Mouse (Mus musculus) midbrain, embryonic 11.5 days (tissue): ENCODE results near the gene Tlr6. TPM values are rescaled to one million over a fixed set of nuclear protein-coding genes. Genes with fewer than 3 reads are reported as not detected.

ENCODE experiments used
- ATAC-seq: fragments of 200-750 bp; cut with Nextera tagmentation; 2 replicates; pipeline ENCODE4 v1.8.0; 2017; ENCODE audit warnings: moderate TSS enrichment, moderate library complexity; ENCODE audit not compliant: low FRiP score
- DNase-seq: peaks from one replicate; pipeline ENCODE4 v3.0.0; 2015; ENCODE audit warnings: low spot score; ENCODE audit errors: missing footprints
- H3K27ac ChIP-seq: fragments of 300-500 bp; sonication (generic); 2 replicates; pipeline ENCODE4 v1.5.1; 2014; ENCODE audit warnings: low read depth, low read length
- H3K27me3 ChIP-seq: fragments of 300-500 bp; sonication (generic); 2 replicates; pipeline ENCODE4 v1.6.1; 2014; ENCODE audit warnings: mild to moderate bottlenecking, low read length, moderate library complexity, mixed read lengths; ENCODE audit not compliant: control insufficient read depth, insufficient read depth
- H3K36me3 ChIP-seq: fragments of 300-500 bp; sonication (generic); 2 replicates; pipeline ENCODE4 v1.6.1; 2014; ENCODE audit warnings: mild to moderate bottlenecking, low read length, moderate library complexity, mixed read lengths; ENCODE audit not compliant: control insufficient read depth, insufficient read depth
- H3K4me1 ChIP-seq: fragments of 300-500 bp; sonication (generic); 2 replicates; pipeline ENCODE4 v1.6.1; 2014; ENCODE audit warnings: low read length; ENCODE audit not compliant: control insufficient read depth, insufficient read depth
- H3K4me2 ChIP-seq: fragments of 300-500 bp; sonication (generic); 2 replicates; pipeline ENCODE4 v1.6.1; 2014; ENCODE audit warnings: mild to moderate bottlenecking, moderate library complexity
- H3K4me3 ChIP-seq: fragments of 300-500 bp; sonication (generic); 2 replicates; pipeline ENCODE4 v1.5.1; 2014; ENCODE audit warnings: low read depth, low read length
- H3K9ac ChIP-seq: fragments of 300-500 bp; sonication (generic); 2 replicates; pipeline ENCODE4 v1.6.1; 2014; ENCODE audit warnings: low read length
- H3K9me3 ChIP-seq: fragments of 300-500 bp; sonication (generic); 2 replicates; pipeline ENCODE4 v1.6.1; 2016; ENCODE audit warnings: low read length; ENCODE audit not compliant: control insufficient read depth
- WGBS: fragments of 180-500 bp; shearing (Covaris S2); extraction: QIAGEN DNeasy Blood & Tissue Kit; methylation state at CpG from one replicate; pipeline ENCODE4 v1.1.7; 2014; 5-methylcytosine and 5-hydroxymethylcytosine counted together
- polyA plus RNA-seq: library from polyadenylated mRNA; unstranded; fragments of >200 nt; fragmentation: Nextera tagmentation; extraction: Ambion mirVana; gene quantifications from 2 replicates; pipeline ENCODE4 v1.2.1, GENCODE M21; 2014

The Tlr6 gene
- 0.33 and 0.41 TPM in 2 replicates for polyA plus RNA-seq

DNA sequence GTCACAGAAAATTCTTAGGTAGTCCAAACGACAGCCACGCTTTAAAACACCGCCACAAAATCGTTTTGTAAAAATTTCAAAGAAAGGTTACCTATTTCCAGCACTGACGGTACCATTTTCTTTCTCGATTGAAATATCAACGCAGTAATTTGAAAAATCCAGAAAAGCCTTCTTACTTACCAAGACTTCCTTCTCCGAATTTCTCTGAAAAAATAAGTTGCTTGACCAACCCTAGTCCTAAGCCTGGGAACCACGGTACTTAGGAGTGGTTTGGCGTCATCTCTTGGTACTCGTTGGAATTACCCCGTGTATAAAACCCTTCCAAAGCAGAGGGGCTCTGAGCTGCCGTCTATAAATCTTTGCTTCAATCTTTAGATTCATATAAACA lies at the start of gene Tlr6:
TSS of gene Tlr6 (minus strand) at position 255 of the 388 bp plus-strand sequence.
- Histone ChIP-seq H3K27ac (no peak within 1 kb of the TSS), H3K4me3 (no peak within 1 kb of the TSS), H3K9ac (no peak within 1 kb of the TSS), H3K4me2 (no peak within 1 kb of the TSS), H3K27me3 (no peaks in the 10 kb centered on the region), H3K4me1 (no peaks in the 10 kb centered on the region), H3K36me3 (no peaks in the 10 kb centered on the region), H3K9me3 (no peaks in the 10 kb centered on the region)
- 85% methylated on average over 13 of the region's 13 CpGs for WGBS
- ATAC-seq (no peak), DNase-seq (peak; percentile 69)

GRCm38 (mm10) chr5:65006011-65006491 lies 46.2 kb upstream of the Tlr6 start:
- H3K4me3 ChIP-seq = no peak overlapping the region
- H3K36me3 ChIP-seq = no peaks in the 10 kb centered on the region
- 0 out of 2 replicates have a peak overlapping the region, but pooled peaks have one; percentile 2 for H3K9ac ChIP-seq
- no peaks in the 10 kb centered on the region for H3K9me3 ChIP-seq
- no peak overlapping the region for H3K27ac ChIP-seq
- ATAC-seq (no peak), DNase-seq (peak; percentile 81)
- peaks cover 2% of the 10 kb centered on the region; the same call in 1 of the 2 replicates for H3K4me1 ChIP-seq
- no peak overlapping the region for H3K4me2 ChIP-seq
- no peaks in the 10 kb centered on the region for H3K27me3 ChIP-seq
- WGBS = 41% methylated on average over 4 of the region's 4 CpGs

GRCm38 (mm10) chr5:65005251-65005650 lies 45.4 kb upstream of the Tlr6 start:
- H3K36me3 ChIP-seq = no peaks in the 10 kb centered on the region

GRCm38 (mm10) chr5:65003946-65004535 lies 44.1 kb upstream of the Tlr6 start:
- DNase-seq = no peak
- no peaks in the 10 kb centered on the region for H3K36me3 ChIP-seq
- no peak overlapping the region for H3K9ac ChIP-seq
- ATAC-seq = no peak
- WGBS = 64% methylated on average over 7 of the region's 7 CpGs
- peaks cover 2% of the 10 kb centered on the region; the same call in 1 of the 2 replicates for H3K4me1 ChIP-seq
- no peak overlapping the region for H3K27ac ChIP-seq
- no peaks in the 10 kb centered on the region for H3K27me3 ChIP-seq
- no peak overlapping the region for H3K4me2 ChIP-seq
- H3K9me3 ChIP-seq = no peaks in the 10 kb centered on the region
- H3K4me3 ChIP-seq = no peak overlapping the region

More at GRCm38 (mm10) chr5:65005251-65005650, 45.4 kb upstream of the Tlr6 start:
- H3K9me3 ChIP-seq = no peaks in the 10 kb centered on the region
- no peak overlapping the region for H3K27ac ChIP-seq
- H3K4me2 ChIP-seq = no peak overlapping the region
- no peak overlapping the region for H3K4me3 ChIP-seq
- WGBS = 82% methylated on average over 4 of the region's 4 CpGs
- no peaks in the 10 kb centered on the region for H3K27me3 ChIP-seq
- no peak for DNase-seq
- peaks cover 2% of the 10 kb centered on the region; the same call in 1 of the 2 replicates for H3K4me1 ChIP-seq
- no peak overlapping the region for H3K9ac ChIP-seq
- no peak for ATAC-seq

- Histone ChIP-seq H3K36me3 (no peaks in the 10 kb centered on the region), H3K4me3 (no peak overlapping the region), H3K27ac (no peak overlapping the region), H3K27me3 (no peaks in the 10 kb centered on the region), H3K9ac (no peak overlapping the region), H3K4me2 (no peak overlapping the region), H3K4me1 (peaks cover 2% of the 10 kb centered on the region; the same call in 1 of the 2 replicates), H3K9me3 (no peaks in the 10 kb centered on the region)
- DNase-seq (peak; percentile 84), ATAC-seq (peak; percentile 54; the same call in 1 of the 2 replicates)
- WGBS = 57% methylated on average over 10 of the region's 10 CpGs
Observed at GRCm38 (mm10) chr5:65002940-65003824, 43.3 kb upstream of the Tlr6 start.

- no peak overlapping the region for H3K27ac ChIP-seq
- DNase-seq (no peak), ATAC-seq (no peak)
- H3K27me3 ChIP-seq = no peaks in the 10 kb centered on the region
- no peak overlapping the region for H3K4me3 ChIP-seq
- H3K4me1 ChIP-seq = no peaks in the 10 kb centered on the region
- no peaks in the 10 kb centered on the region for H3K36me3 ChIP-seq
- H3K9ac ChIP-seq = no peak overlapping the region
- H3K4me2 ChIP-seq = no peak overlapping the region
- 100% methylated on average over 2 of the region's 2 CpGs for WGBS
- no peaks in the 10 kb centered on the region for H3K9me3 ChIP-seq
Observed at GRCm38 (mm10) chr5:64995408-64995807, 35.5 kb upstream of the Tlr6 start.

DNA sequence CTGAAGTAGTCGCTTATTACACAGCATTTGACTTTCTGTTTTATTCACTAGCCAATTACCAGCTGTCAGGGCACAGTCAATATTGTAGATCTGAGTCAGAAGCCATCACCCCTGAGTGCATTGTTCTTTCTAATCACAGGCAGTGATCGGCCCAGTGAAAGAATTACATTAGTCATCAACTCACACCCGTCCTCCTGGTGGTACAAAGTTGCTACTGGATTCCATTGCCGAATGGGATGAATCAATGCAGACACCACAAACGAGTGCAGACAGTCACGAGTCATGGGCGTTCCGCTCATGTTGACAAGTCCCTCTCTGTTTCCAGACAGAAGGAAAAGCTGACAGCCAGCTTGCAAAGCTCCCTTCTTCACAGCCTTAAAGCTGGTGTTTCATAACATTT lies 32.6 kb upstream of the Tlr6 start:
- DNase-seq (no peak), ATAC-seq (no peak)
- H3K36me3 ChIP-seq = no peaks in the 10 kb centered on the region
- WGBS = 61% methylated on average over 8 of the region's 8 CpGs
- H3K9ac ChIP-seq = no peak overlapping the region
- no peaks in the 10 kb centered on the region for H3K4me1 ChIP-seq
- no peak overlapping the region for H3K4me3 ChIP-seq
- no peak overlapping the region for H3K27ac ChIP-seq
- H3K4me2 ChIP-seq = no peak overlapping the region
- H3K27me3 ChIP-seq = no peaks in the 10 kb centered on the region
- no peaks in the 10 kb centered on the region for H3K9me3 ChIP-seq

- no peak for DNase-seq
- H3K4me1 ChIP-seq = no peaks in the 10 kb centered on the region
Observed at GRCm38 (mm10) chr5:64989940-64990339, 30.0 kb upstream of the Tlr6 start.

DNA sequence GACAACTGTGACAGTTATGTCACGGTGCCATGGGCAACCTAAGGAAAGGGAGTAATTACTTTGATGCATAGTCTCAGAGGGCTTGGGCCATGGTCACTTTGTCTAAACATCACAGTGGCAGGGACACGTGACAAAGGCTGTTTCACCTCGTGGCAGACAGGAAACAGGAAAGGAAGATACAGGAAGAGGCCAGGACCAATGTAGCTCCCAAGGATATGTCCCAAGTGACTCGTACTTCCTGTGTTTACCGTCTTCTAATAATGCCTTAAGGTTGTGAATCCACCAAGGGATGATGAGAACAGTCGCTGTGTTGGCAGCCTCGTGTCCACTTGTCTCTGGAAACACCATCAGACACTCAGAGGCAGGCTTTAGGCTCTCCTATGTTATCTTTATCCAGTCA lies 26.1 kb upstream of the Tlr6 start:
- H3K9me3 ChIP-seq = no peaks in the 10 kb centered on the region
- H3K4me3 ChIP-seq = no peak overlapping the region
- H3K9ac ChIP-seq = no peak overlapping the region
- no peak overlapping the region for H3K27ac ChIP-seq
- no peaks in the 10 kb centered on the region for H3K36me3 ChIP-seq
- no peaks in the 10 kb centered on the region for H3K4me1 ChIP-seq
- ATAC-seq (no peak), DNase-seq (no peak)
- 80% methylated on average over 7 of the region's 7 CpGs for WGBS
- no peak overlapping the region for H3K4me2 ChIP-seq
- H3K27me3 ChIP-seq = no peaks in the 10 kb centered on the region

More at GRCm38 (mm10) chr5:64989940-64990339, 30.0 kb upstream of the Tlr6 start:
- no peaks in the 10 kb centered on the region for H3K9me3 ChIP-seq
- WGBS = 94% methylated on average over 1 of the region's 1 CpGs
- H3K36me3 ChIP-seq = no peaks in the 10 kb centered on the region
- H3K27ac ChIP-seq = no peak overlapping the region
- H3K9ac ChIP-seq = no peak overlapping the region
- no peak overlapping the region for H3K4me2 ChIP-seq
- no peak for ATAC-seq
- H3K4me3 ChIP-seq = no peak overlapping the region
- H3K27me3 ChIP-seq = no peaks in the 10 kb centered on the region
